Mouse (Mus musculus) heart, adult 11 months (tissue): ENCODE results near the gene Btbd35f8.
"Not testable (repeated sequence)": the region's sequence is repeated elsewhere in the genome, so short reads cannot be mapped to it uniquely, and the experiment has no call there.

ENCODE experiments used
- DNase-seq: peaks from one replicate; pipeline ENCODE4 v3.0.0; 2022

Gene Btbd35f8

DNA sequence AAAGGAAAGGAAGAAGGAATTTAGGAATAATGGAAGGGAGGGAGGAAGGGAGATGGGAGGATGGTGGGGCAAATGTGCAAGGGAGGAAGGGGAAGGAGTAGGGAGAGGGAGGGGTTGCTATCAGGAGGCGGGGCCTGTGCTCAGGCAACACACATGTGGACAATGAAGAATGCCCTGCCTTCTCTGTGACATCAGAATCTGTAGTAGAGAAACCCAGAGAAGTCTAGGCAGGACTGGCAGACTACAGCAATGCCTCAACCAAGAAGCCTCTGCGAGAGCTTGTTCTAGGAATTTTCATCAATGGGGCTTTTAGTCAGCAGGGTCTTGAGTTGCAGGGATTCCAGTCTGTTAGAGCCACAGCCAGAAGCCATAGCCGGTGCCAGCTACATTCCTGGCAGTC is at the start of gene Btbd35f8:
Btbd35f8 (plus strand) TSS at position 301 of the 400 bp plus-strand sequence.
- DNase-seq, result not testable (repeated sequence)
